Mouse (Mus musculus) ovary, postnatal 14 days (tissue): ENCODE measurements around the gene Mtfp1.
"Not testable (repeated sequence)": the region's sequence is repeated elsewhere in the genome, so short reads cannot be mapped to it uniquely, and the experiment has no call there.

ENCODE experiments used
- DNase-seq: peaks from one replicate; pipeline ENCODE4 v3.0.0; 2022; ENCODE audit warnings: low spot score

Mtfp1 gene

DNA sequence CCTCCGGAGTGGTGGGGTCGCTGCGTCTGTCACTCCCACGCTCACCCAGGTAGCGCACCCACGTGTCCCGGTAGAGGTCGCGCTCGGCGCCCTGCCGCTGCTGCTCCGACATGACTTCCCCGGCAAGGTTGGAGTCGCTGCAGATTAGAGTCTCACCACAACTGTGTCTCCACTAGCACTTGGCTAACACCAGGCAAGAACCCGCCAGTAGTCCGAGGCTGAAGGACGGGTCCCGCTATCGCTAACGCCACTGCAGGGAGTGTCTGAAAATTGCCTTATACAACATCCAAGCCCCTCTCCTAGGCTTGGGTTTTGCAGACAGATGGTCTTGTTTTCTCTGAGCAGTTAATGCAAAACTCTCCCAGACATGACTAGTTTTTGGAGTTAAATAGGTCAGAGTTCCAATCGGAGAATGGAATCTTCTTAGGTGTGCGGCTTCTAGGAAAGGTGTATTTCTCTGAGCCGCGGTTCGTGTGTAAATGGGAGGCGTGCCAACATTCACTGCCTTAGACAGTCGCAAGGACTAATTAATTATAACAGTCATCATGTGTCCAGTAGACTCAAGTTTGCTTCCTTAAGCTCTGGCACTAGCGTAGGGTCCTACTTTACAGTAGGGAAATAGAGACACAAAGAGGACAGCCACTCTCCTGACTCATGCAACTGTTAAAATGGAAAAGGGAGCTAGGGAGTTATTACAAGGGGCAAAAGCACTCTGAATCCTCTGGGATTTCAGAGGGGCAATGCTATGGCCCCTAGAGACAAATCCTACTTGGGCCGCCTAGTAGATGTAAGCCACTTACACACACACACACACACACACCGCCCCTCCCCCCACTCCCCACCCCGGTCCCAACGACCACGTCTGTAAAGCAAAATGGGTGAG lies at the start of gene Mtfp1:
Mtfp1 (minus strand) TSS at position 275 of the 883 bp plus-strand sequence.
- DNase-seq = peak; percentile 29

DNA sequence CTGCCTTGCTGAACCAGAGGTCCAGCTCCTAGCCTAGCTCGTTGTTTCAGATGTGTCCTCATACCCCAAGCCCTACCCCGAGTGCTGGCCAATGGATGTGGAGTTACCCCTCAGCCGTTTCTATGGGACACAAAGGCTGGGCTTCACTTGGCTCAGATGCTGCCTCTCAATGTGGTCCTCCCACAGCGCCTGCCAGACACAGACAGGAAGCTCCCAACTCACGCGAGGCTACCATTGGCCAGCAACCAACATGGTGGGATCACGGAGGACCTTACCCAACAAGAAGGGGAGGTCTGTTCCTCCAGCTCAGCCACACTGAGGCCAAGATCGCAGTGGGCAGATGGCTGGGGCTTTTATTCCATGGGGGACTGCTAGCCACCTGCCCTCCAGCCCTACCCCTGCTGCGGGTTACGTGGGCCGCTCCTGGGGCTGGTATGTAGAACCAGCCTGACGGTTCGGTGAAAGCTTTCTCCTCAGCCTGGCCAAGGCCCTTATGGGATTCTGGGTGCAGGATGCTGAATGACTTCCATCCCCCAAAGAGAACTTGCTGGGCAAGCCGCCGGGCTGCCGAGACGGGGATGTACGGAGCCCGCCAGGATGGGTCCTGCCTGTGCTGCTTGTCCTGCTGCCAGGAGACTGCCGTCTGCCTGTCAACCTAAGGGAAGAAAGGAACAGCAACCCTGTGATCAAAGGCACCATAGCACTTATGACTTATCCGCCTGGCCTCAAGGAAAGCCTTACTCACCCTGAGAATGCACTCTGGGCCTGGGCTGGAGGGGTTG lies 48.2 kb upstream of the Mtfp1 start:
- no peak for DNase-seq

DNA sequence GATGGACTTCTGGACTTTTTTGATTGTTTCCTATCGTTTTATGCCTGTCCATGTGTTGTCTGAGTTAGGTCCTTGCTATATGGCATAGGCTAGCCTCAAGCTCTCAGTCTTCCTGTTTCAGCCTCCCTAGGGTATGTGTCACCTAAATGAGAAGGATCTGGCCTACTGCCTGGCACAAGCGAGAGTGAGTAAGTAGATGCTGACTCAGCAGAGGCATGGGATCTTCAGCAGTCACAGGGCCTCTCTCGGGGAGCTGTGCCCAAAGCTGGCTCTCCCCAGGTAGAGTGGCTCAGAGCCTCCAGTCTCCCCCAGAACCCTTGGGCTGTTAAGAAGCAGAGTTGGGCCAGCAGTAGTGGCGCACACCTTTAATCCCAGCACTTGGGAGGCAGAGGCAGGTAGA lies 47.1 kb upstream of the Mtfp1 start:
- no peak for DNase-seq

DNA sequence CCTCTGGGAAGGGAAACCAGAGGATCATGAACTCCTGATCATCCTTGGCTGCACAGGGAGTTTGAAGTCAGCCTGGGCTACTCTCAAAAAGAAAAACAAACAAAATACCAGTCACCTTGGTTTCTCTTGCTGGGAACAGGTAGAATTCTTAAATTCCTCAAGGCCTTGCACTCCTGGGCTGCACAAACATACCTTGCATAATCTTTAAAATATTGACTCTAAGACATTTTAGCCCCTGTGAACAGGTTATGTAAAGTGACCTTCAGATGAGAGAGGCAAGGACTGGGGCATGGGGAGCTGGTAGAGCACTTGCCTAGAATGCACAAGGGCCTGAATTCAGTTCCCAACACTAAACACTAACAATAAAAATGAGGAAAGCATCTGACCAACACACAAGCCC lies 46.3 kb upstream of the Mtfp1 start:
- no peak for DNase-seq

DNA sequence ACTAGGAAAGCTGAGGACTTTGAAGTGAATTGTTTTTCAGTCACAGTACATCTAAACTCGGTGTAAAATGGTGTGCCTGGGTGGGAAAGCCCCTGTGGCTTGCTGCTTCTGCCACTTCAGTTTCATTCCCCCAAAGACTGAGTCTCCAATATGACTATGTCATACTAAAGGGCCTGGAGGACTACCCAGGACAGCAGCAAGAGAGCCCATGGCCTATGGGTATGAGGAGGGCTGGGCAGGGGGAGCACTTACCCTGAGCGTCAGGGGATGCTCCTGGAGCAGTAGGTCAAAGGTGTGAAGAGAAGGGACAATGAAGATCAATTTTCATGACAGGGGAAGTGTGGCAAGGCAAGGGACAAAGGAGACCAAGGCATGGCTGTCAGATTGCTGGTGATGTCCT lies 43.7 kb upstream of the Mtfp1 start:
- no peak for DNase-seq

DNA sequence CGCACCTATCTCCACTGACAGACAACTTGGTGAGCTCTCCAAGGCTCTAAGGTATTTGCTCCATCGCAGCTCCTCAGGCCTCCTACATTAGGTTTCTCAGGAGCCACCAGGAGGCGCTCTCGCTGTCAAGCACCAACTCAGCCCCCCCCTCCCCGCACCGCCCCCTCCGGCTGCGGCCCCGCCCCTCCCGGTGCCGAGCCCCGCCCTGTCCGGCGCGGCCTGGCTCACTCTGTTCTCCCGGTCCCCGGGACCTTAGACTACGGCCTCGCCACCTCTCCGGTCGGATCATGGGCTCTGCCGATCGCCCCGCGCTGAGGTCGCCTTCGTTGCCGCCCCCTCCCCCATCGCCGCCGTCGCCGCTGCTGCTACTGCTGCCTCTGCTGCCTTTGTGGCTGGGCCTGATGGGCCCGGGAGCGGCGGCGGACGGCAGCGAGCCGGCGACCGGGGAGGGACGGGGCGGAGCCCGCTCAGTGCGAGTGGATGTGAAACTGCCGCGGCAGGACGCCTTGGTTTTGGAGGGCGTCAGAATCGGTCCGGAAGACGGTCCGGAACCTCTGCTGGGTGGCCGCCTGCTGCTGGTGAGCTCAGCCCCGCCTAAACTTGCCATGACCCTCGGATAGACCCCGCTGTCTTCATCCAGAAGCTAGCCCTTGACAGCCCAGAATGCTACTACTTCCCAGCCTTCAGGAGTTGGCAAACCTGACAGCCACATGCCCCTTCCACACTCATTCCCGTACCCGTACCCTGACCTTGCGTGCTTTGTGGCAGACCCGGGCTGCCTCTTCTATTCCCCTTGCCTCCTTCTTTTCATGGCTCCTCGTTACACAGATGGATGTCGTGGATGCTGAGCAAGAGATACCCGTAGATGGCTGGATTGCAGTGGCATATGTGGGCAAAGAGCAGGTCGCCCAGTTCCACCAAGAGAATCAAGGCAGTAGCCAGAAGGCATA lies 40.0 kb upstream of the Mtfp1 start, which contains the start of gene Rnf215:
Rnf215 (plus strand) TSS at position 217 of the 950 bp plus-strand sequence.
- DNase-seq = peak; percentile 83

DNA sequence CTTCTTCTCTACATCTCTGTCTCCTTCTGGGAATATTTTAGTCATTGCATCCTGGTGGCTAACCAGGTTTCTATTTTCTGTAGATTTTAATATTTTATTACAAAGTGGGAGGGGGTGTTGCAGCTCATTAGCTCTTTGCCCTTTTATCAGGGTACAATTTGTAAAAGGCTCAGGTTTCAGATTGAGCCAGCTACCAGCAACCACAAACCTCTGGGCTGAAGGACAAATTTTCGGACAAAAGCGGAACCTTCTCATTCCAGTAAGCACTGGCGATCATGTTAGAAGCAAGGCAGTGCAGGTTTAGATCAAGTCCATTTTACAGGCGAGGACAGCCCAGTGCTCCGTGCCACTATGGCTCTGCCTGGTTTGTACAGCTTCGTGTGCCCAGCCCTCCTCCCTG lies 39.2 kb upstream of the Mtfp1 start:
- no peak for DNase-seq

DNA sequence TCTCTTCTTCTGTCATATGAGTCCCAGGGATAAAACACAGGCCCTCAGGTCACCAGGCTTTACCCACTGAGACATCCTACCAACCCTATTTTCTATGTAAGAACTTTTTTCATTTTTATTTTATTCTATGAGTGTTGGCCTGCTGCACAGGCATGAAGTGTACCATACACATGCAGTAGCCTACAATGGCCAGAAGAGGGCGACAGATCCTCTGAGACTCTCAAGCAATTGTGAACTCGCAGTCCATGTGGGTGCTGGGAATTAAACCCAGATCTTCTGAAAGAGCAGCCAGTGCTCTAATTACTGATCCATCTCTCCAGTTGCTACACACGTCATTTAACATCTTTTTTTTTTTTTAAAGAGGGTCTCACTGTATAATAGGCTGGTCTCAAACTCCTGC lies 38.2 kb upstream of the Mtfp1 start:
- DNase-seq = no peak

DNA sequence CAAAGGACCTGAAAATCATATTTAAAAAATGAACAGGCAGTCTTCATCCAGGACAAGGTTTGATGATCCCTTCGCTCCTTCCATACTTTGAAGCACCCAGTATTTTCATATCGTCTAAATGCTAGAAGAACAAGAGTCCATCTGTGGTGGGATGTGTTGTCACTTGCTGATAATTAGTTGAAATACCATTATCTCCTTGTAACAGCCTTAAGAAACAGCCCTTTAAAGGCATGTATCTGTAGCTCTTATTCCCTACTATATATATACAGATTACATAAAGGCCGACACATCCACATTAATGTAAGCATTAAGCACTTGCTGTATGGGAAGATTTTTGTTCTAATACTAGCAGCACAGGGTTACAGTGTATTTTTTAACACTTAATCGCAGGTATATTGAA lies 33.2 kb upstream of the Mtfp1 start:
- not testable (repeated sequence) for DNase-seq

DNA sequence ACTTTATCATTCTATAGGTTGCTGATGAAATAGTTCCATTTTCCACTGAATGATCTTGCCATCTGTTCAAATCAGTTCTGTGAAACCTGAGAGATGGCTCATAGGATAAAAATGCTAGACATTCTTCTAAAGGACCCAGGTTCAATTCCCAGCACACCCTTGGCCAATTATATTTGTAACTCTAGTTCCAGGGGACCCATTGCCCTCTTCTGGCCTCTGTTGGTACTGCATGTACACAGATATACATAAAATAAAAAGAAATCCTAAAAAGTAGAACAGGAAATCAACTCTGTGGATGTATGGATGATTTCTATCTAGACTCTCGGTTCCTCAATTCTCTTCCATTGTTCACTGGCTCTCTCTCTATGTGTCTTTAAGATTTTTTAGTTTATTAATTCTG lies 31.8 kb upstream of the Mtfp1 start:
- DNase-seq = no peak

DNA sequence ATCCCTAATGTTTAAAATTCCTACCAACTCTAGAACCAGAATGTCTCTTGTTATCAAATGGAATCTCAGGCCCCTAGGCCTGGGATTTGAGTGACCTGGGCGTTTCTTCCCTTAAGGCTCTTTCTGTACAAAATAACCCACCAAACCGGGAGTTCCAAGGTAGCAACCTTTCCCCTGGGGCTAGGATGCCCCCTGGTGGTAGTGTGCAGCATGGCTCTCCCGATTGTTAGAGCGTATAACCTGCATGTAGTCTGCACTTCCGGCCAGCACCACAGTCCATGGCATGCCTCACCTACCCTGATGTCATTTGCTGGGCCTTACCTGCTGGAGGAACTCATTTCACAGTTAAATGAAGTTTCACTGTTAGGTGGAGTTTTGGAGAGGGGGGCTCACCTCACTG lies 28.7 kb upstream of the Mtfp1 start:
- DNase-seq = no peak

DNA sequence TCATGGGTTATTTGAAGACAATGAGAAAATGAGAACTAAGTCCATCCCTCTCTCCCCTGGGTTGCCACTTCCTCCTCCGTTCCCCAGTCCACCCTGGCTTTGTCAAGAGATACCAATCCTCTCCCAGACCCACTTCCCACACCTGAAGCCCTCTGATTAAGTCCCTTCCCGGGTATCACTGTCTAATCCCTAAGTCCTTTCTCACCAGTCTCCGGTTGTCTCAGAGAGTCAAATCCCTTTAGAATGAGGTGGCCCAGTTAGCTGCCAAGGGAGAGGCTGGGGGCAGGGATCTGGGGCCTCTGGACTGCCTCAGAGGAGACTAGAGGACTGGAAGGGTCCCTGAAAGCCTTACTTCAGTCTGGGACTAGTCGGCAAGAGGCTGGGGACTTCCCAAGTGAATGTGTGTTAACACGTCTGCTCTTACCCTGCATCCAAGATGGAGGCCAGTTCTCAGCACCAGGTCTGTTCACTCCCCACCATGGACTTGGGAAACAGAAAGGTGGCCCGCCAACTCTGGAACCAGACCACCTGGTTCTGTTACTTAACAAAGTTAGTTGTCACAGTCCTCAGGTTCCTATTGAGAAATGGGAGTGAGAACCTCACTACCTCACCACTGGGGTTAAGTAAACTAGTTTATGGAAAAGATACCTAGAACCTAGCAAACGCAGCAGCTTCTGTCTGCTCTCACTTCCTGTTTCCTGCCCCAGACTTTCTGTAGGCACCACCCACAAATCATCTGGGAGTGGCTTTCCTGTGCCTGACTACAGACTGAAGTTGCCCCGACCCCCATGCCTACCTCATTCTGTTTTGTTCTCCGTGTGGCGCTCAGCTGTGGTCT lies 27.7 kb upstream of the Mtfp1 start, which contains the start of gene Sec14l2:
Sec14l2 (minus strand) TSS at position 674 of the 838 bp plus-strand sequence.
- DNase-seq = no peak

DNA sequence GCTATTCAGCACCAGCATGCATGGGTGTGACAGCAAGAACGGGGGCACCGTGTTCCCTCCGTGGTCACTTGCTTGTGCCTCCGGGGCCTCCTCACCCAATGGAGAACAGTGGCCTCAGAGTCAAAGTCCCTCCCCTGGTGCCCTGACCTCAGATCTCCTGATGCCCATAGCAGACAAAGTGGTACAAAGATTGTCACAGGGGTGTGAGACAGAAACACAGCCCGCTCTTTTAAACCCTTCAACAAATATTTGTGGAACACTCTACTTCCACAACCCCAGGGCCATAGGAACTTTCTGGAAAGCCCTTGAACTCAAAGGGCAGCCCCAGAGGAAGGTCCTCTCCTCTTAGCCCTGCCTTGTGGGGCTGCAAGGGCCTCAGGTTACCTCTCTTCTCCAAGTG lies 27.0 kb upstream of the Mtfp1 start:
- no peak for DNase-seq

DNA sequence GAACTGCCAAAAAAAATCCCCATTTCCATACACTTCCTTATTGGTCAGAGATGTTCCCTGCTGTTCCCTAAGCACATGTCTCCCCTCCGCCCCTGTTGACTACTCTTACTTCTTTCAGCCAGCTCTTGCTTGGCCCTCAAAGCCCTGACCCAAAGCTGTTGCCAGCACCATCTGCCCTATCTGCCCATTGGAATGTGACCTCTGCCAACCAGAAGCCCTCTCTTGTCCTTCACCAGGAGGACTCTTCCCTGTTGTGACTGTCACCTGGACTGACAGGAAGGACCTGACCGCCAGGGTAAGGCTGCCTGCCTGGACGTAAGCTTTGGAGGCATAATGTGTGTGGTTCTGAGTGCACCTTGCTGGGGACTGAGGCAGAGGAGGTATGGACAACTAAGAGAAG lies 26.4 kb upstream of the Mtfp1 start:
- DNase-seq = no peak

DNA sequence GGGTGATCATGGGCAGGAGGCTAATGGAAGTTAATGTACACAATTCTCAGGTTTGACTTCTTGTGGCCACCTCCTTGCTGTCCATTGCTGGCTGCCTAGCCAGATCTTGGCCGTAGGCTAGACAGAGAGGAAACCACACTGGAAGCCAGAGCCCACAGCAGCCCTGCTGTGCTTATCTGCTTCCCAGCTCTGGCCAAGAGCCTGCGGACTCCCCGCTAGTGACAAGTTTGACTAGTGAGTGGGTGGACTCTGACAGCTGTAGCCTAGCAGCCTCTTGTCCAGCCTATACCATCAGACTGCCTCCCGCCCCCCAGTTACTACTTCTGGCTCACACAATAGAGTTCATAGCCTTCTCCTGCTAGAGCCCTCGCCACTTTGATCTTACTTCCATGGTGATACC lies 24.4 kb upstream of the Mtfp1 start:
- DNase-seq = no peak

DNA sequence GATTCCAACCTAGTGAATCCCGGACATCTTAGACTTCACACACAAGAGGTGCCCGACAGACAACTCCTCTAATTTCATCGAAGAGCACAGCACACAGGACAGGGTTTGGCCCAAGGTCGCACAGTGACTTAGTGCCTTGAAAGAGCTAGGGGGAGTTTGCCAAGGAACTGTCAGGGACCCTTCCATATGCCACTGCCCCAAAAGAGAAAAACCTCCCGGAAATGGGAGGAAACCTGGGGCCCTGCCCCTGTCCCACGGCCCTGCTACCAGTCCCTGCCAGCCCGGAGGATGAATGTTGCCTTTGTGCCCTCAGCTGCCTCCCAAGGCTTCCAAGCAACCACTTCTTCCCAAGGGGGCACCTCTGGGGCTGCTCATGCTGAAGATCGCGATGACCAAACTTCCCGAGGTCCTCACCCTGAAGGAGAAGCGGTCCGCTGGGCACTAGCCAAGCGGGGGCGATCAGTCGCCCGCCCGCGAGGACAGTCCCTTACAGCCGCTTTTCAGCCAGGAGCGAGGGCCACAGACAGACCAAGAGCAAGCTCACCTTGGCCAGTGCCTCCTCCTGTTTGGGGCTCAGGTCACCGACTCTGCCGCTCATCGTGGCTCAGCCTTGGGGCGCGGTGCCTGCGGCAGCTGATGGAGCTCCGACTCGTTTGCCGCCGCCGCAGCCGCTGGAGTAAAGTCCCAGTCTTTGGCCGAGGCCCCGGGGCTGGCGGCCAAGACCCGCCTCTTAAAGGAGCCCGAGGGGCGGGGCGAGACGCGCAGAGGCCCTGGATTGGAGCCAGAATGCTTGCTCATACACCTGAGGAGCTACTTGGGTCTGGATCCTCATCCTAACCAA lies 23.1 kb upstream of the Mtfp1 start:
- peak; percentile 53 for DNase-seq

DNA sequence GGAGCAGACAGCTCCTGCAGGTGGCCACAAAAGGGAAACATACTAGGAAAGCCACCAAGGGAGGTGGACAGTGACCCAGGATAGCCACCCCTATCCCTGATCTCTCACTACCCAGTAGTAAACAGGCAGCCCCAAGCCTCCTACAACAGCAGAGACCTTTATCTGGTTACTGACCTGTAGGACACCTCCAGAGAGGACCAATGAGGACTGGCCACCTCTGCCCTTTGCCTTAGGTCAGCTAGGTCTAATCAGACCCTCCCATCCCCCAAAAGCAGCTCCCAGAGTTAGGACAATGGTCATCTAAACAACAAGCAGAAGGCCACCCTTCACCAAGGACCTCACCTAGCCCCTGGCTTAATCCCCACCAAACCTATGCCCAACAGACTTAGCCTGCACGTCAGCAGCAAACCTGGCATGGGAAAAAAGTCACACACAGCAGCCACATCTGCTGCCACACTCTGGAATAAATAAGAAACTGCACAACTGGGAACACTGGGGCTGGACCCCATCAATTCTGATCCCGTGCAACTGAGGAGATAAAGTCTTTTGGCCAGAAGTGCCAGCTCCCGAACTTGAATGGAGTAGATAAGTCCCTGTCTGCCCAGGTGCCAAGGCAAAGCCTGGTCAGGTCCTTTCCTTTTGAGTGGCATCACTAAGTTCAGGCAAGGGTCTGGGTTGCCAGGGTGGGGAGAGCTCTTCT lies 22.3 kb upstream of the Mtfp1 start:
- no peak for DNase-seq

DNA sequence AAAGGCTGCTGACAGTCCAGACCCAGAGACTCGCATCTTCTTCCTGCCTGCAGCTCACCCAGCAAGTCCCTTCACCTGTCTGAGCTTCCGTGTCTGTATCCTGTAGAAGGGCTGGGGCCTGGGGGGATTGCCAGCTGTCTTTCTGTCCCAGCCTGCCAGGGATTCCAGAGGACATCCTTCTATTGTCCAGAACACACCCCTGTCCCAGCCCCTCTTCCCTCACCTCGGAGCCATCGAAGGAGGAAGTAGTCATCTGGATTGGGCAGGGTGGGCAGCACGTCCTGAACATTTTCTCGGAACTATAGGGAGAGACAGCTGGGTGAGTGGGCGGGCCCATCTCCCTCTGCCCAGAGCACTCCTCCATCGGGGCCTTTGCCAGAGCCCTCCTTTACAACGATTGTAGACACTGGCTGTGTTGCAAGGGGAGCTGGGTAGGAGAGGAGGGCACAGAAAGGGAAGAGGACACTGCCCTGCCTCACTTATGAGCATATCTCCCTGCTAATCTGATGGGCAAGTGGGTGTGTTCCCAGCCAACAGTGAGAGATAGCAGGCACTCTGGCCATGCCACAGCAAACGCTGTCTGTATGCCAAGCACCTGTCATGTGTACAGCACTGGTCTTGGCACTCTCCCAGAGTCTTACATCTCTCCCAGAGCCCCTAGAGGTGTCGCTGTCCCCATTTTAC lies 21.4 kb upstream of the Mtfp1 start:
- no peak for DNase-seq

DNA sequence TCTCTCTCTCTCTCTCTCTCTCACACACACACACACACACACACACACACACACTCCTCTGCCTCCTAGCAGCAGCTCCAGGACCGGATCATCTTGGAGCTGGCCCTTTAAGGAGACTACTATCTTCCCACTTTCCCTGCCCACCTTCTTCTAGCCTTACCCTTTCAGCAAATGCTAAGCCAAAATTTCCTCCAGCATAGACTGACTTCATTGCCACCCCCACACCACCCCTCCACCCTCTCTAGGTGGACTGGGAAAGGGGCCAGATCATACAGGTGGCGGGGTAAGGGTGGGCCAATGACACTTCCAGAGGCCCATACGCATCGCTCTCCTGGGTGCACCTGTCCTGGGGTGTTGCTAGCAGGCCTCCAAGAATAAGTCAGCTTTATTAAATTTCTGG lies 20.2 kb upstream of the Mtfp1 start:
- no peak for DNase-seq
